ENCODE assay signal across 8 mouse cellular contexts in the genomic region with DNA sequence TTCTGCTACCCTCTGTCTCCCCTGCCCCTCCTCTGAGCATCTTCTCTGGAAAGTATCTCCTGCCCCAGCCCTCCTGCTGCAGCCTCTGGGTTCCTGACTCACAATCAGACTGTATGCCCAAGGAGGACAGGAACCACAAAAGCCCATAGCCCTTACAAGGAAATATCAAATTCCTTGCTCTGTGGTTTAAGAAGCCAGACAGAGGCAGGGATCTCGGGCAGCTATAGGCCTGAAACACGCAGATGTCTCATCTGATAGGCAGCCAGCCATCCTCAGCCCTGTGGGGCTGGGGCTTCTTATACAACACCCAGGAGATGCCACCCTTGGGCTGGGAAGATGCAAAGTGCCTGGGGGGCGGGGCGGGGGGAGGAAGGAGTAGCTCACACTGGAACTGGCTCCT. TPM values are rescaled to one million over a fixed set of nuclear protein-coding genes. Genes with fewer than 3 reads are reported as not detected.
A peak's percentile ranks its signal among the peaks of the same experiment; 100 is the strongest.
DNase-seq lines count a peak whose midpoint lies in the region; ATAC-seq and TF ChIP-seq lines count a peak whose summit lies in the region.

No protein-coding gene starts in this region.

- H3K4me3 ChIP-seq in heart, embryonic 13.5 days = 0 out of 2 replicates have a peak overlapping the region, but pooled peaks have one; percentile 57
- peak overlapping the region; percentile 65; the same call in 1 of the 2 replicates for H3K4me3 ChIP-seq in forebrain, embryonic 10.5 days
- no peak overlapping the region for H3K4me3 ChIP-seq in limb, embryonic 14.5 days (replicated peaks; ENCODE audit: low read length)

- peak overlapping the region; percentile 98 for H3K27ac ChIP-seq in heart, embryonic 13.5 days (replicated peaks)
- peak overlapping the region; percentile 92 for H3K27ac ChIP-seq in forebrain, embryonic 10.5 days
- H3K27ac ChIP-seq in limb, embryonic 14.5 days (replicated peaks; ENCODE audit: low read depth, low read length) = peak overlapping the region; percentile 94

- peaks cover 41% of the 10 kb centered on the region for H3K4me1 ChIP-seq in heart, embryonic 13.5 days
- peaks cover 51% of the 10 kb centered on the region for H3K4me1 ChIP-seq in forebrain, embryonic 10.5 days
- peaks cover 32% of the 10 kb centered on the region for H3K4me1 ChIP-seq in limb, embryonic 14.5 days (ENCODE audit: control insufficient read depth, insufficient read depth, low read length)

- intact Hi-C loops in heart, postnatal 36 days (cut with DNase I) = loop anchor here (2.0 to 10.0 kb wide), 2 partner anchors 109 to 159 kb away; no protein-coding TSS in a partner anchor

- H3K9me3 ChIP-seq in heart, embryonic 13.5 days = no peaks in the 10 kb centered on the region
- H3K9me3 ChIP-seq in forebrain, embryonic 10.5 days = no peaks in the 10 kb centered on the region
- H3K9me3 ChIP-seq in limb, embryonic 14.5 days (ENCODE audit: control insufficient read depth, low read length) = no peaks in the 10 kb centered on the region

- no peak for TF ChIP-seq POLR2A in limb, embryonic 14.5 days (IDR thresholded peaks at IDR 0.05; ENCODE audit: borderline replicate concordance, extremely low read depth, insufficient read depth, insufficient read length)

- H3K27me3 ChIP-seq in heart, embryonic 13.5 days (replicated peaks) = no peaks in the 10 kb centered on the region
- 0 out of 2 replicates have a peak, but pooled peaks cover 2% of the 10 kb centered on the region for H3K27me3 ChIP-seq in forebrain, embryonic 10.5 days (ENCODE audit: poor library complexity, severe bottlenecking)
- H3K27me3 ChIP-seq in limb, embryonic 14.5 days (ENCODE audit: control insufficient read depth, insufficient read depth, low read length) = no peaks in the 10 kb centered on the region

- H3K36me3 ChIP-seq in heart, embryonic 13.5 days = no peaks in the 10 kb centered on the region
- H3K36me3 ChIP-seq in forebrain, embryonic 10.5 days (replicated peaks) = no peaks in the 10 kb centered on the region
- H3K36me3 ChIP-seq in limb, embryonic 14.5 days (ENCODE audit: control insufficient read depth, insufficient read depth, low read length) = no peaks in the 10 kb centered on the region

- H3K9ac ChIP-seq in heart, embryonic 13.5 days = peak overlapping the region; percentile 90
- no peak overlapping the region for H3K9ac ChIP-seq in limb, embryonic 14.5 days (ENCODE audit: low read depth, low read length, severe bottlenecking)

- WGBS in heart, embryonic 13.5 days = 73% methylated on average over 4 of the region's 4 CpGs
- 87% methylated on average over 4 of the region's 4 CpGs for WGBS in forebrain, embryonic 10.5 days
- 77% methylated on average over 4 of the region's 4 CpGs for WGBS in limb, embryonic 14.5 days

- H3K4me2 ChIP-seq in heart, embryonic 13.5 days = peak overlapping the region; percentile 77
- H3K4me2 ChIP-seq in limb, embryonic 14.5 days (replicated peaks; ENCODE audit: low read depth, low read length, severe bottlenecking) = peak overlapping the region; percentile 74

- no peak for ATAC-seq in heart, embryonic 13.5 days (ENCODE audit: extremely low read depth, insufficient number of reproducible peaks, low FRiP score, low TSS enrichment)
- no peak for ATAC-seq in limb, embryonic 14.5 days (ENCODE audit: low FRiP score, low read depth)

- no peak for DNase-seq in heart, postnatal 36 days
- peak; percentile 83 for DNase-seq in 416B (ENCODE audit: low read depth)
- DNase-seq in forebrain, embryonic 10.5 days (ENCODE audit: extremely low spot score, low spot score) = no peak
- DNase-seq in limb, embryonic 14.5 days (ENCODE audit: low spot score) = no peak
- no peak for DNase-seq in urinary bladder, postnatal 36 days (ENCODE audit: low spot score in 2 of 2)
- no peak for DNase-seq in cerebellum, adult 9-11 months
- DNase-seq in adrenal gland, adult 2 months = no peak

RNA-seq across cellular contexts. Expression of a gene that starts 1.0 kb away (rescaled TPM):
- polyA plus RNA-seq in heart, embryonic 13.5 days (2015; fragmentation: Nextera tagmentation; extraction: Ambion mirVana) = 2.1 and 2.4 TPM in 2 replicates
- 1 to 10 TPM; 1.5 to 2.3 TPM for total RNA-seq in heart, postnatal 36 days (2021)
- 0.35 TPM in 1 of 2 replicates, not detected in the other for polyA plus RNA-seq in forebrain, embryonic 10.5 days (2016; fragmentation: Nextera tagmentation; extraction: Ambion mirVana)
- 1.2 and 1.3 TPM in 2 replicates for polyA plus RNA-seq in limb, embryonic 14.5 days (2012; rRNA removed)
- polyA plus RNA-seq in limb, embryonic 14.5 days (2014; fragmentation: Nextera tagmentation; extraction: Ambion mirVana) = 2.2 and 3.1 TPM in 2 replicates
- total RNA-seq in adrenal gland, adult 2 months (2021) = 1 to 10 TPM; 1.1 to 1.8 TPM
- polyA plus RNA-seq in adrenal gland, adult 2 months (2012; rRNA removed) = 0.29 and 0.30 TPM in 2 replicates
